Mouse (Mus musculus): ENCODE data around the gene Gm16381.
"Not testable (repeated sequence)": the region's sequence is repeated elsewhere in the genome, so short reads cannot be mapped to it uniquely, and the experiment has no call there.

Gm16381 gene

DNA sequence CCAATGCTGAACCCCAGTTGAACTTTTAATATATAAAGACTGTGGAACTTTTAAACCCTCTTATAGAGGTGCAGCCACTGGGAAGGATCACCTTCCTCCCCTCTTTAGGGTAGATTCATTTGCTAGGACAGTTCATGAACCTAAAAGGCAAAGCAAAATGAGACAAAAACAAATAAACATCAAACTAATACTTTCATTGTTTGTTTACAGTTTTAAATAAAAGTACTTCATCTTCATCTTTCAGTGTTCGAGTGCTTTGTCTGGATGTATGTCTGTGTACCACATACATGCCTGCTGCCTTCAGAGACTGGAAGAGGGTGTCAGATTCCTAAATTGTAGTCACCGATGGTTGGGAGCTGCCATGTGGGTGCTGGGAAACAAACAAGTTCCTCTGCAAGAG is at the start of gene Gm16381:
Gene Gm16381, minus strand, starts transcription at position 101 of the 400 bp plus-strand sequence.
- not testable (repeated sequence) for DNase-seq (ENCODE audit: low spot score)

DNA sequence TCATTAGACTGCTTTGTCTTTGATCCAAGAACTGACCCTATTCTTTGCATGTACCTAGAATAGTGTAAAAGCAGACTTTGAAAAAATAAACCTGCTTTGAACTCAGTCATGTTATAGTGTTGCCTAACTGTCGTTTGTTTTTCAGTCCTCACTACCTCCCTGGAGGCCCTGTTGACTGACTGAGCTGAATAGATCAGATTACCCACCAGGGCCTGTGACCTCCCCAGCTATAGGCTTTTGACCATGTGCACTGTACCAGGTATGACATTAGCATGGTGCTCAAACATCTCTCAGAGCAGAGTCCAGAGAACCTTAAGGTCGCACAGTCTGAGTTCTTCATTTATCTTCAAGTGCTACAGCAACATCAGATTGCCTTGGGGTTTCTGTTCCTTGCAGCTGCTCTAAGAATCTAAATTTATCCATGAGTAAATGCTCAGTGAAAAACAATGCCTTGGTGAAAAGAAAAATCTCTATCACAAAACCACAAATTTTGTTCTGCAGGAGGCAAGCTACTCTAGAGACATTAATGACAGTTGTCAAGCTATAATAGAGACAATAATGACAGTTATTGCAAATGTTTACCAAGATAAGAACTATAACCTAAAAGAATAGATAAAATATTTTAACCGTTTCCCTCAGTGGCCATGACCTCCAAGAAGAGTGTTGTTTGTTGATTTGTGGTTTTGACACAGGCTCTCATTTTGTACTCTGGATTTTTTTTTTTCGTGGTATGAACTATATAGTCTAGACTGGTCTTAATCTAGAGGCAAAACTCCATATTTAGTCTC is 8.7 kb upstream of the Gm16381 start:
- DNase-seq (ENCODE audit: low spot score) = not testable (repeated sequence)

DNA sequence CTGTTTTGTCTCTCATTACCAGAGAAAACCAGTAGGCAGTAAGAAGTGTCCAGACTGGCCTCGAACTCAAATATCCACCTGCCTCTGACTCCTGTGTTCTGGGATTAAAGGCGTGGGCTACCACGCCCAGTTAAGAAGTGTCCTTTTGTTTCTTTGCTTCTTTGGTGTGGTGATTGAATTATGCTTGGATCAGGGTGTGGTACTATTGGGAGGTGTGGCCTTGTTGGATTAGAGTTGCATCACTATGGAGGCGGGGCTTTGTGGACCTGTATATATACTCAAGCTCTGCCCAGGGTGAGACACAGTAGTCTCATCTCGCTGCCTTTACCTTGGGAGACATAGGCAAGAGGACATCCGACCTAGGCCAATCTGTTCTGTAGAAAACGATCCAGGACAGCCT is 25.9 kb downstream of the Gm16381 start, which contains the start of gene Gm4027:
Gene Gm4027, plus strand, starts transcription at position 301 of the 400 bp plus-strand sequence.
- not testable (repeated sequence) for DNase-seq (ENCODE audit: low spot score)

DNA sequence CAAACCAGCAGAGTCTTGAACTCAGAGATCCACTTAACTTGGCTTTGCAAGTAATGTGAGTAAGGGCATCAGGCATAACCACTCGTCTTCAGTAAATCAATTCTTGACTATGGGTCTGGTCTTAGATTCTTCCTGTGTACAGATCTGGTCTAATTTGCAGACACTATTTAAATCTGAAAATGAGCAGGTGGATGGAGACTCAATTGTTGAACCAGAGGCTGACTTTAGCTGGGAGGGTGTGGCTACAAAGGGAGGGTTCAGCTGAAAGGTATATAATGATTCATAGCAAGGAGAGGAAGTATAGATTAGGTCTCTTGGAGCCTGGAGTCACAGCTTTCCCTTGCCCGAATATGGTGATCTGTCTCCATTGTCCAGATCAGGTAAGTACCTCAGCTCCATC is 42.0 kb downstream of the Gm16381 start, which contains the start of gene Oog1:
Gene Oog1, plus strand, starts transcription at position 301 of the 400 bp plus-strand sequence.
- not testable (repeated sequence) for DNase-seq (ENCODE audit: low spot score)

DNA sequence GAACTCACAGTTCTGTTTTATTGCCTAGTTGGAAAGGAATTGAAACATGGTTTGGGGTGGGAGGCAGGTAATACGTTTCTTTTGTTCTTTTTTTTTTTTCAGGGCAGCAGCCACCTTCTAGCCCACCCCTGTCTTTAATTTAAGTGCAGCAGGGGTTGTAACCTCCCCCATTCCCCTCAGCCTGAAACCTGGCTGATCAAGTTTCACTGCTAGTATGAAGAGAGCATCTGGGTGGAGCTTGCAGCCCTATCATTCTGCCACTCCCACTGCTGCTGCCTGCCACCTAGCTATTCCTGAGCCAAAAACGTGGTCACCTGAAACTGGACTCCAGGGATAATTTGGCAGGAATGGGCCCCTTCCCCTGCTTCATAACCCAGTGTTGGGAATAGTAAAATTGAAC is 43.0 kb downstream of the Gm16381 start:
- DNase-seq (ENCODE audit: low spot score) = not testable (repeated sequence)

All from yolk sac, embryonic 10.5 days (tissue).